Mouse (Mus musculus) E14TG2a.4 (cell line): ENCODE results near the gene Esr1.

ENCODE experiments used
- H3K27me3 ChIP-seq: 2 replicates; pipeline ENCODE4 v1.6.1; 2014; ENCODE audit warnings: low read length, control low read depth; ENCODE audit not compliant: insufficient read depth
- H3K36me3 ChIP-seq: 2 replicates; pipeline ENCODE4 v1.6.1; 2014; ENCODE audit warnings: low read length, control low read depth; ENCODE audit not compliant: insufficient read depth
- H3K4me1 ChIP-seq: replicated peaks from 2 replicates; pipeline ENCODE4 v1.6.1; 2014; ENCODE audit warnings: low read depth, low read length, control low read depth
- H3K4me3 ChIP-seq: replicated peaks from 2 replicates; pipeline ENCODE4 v1.5.1; 2014; ENCODE audit warnings: mild to moderate bottlenecking, low read length
- H3K9me3 ChIP-seq: 2 replicates; pipeline ENCODE4 v1.6.1; 2014; ENCODE audit warnings: low read length, control low read depth
- CTCF ChIP-seq: conservative IDR thresholded peaks from 2 replicates; pipeline ENCODE4 v1.5.1; 2014; ENCODE audit warnings: low read length
- NANOG ChIP-seq: IDR thresholded peaks from 2 replicates; pipeline ENCODE4 v1.6.1; 2014; ENCODE audit warnings: borderline replicate concordance, low read length, mixed read lengths
- POU5F1 ChIP-seq: IDR thresholded peaks from 2 replicates; pipeline ENCODE4 v1.6.1; 2014; ENCODE audit warnings: low read length, borderline replicate concordance

The Esr1 gene

DNA sequence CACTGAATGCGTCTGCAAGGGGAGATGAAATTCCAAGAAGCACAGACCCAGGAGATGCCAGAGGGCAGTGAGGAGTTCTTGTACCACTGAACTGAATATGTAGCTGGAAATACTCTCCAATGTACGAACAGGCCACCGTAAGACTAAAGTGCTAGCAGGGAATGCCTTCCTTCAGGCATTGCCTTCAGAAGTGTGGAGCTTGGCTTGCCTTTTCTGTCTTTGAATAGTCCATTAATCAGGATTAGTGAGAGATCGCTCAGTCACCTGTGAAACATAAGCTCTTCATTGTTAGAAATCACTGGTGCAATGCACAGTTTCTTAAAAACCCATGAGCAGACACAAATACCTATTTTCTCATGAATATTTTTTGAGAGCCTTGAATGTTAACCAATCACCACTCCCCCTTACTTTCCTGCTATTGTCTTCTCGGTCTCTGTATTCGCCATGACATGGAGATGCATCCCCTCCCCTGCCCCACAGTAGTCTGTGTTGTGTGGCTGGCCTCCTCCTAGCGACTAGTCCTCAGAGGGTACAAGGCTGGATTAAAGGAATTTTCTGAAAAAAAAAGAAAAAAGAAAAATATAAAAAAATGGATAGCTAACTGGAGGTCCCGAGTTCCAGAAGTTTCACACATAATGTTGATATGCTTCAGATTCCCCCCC lies 263.8 kb downstream of the Esr1 start:
- no peak overlapping the region for H3K4me3 ChIP-seq
- TF ChIP-seq POU5F1 (no peak), NANOG (no peak), CTCF (no peak)
- H3K4me1 ChIP-seq = no peaks in the 10 kb centered on the region
- no peaks in the 10 kb centered on the region for H3K36me3 ChIP-seq
- no peaks in the 10 kb centered on the region for H3K9me3 ChIP-seq
- no peaks in the 10 kb centered on the region for H3K27me3 ChIP-seq

DNA sequence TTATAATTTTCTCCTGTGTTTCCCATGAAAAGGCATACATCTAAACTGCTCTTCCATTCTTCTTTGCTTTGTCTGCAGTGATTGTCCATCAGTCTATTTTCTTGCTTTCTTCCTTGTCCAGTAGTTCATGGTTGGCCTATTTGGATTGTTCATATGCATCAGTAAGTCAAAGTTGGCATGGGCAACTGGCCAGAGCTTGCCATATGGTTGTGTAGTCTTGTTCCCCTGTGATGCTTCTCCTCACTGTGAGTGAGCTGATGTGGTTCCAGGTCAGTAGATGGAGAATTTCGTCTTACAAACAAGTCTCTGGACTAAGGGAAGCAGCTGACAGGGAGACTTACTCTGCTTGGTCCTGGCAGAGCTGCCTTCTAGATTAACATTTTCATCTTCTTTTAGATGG lies 270.0 kb downstream of the Esr1 start:
- TF ChIP-seq CTCF (no peak), NANOG (no peak), POU5F1 (no peak)
- Histone ChIP-seq H3K4me1 (no peaks in the 10 kb centered on the region), H3K36me3 (no peaks in the 10 kb centered on the region), H3K27me3 (no peaks in the 10 kb centered on the region), H3K4me3 (no peak overlapping the region), H3K9me3 (no peaks in the 10 kb centered on the region)

DNA sequence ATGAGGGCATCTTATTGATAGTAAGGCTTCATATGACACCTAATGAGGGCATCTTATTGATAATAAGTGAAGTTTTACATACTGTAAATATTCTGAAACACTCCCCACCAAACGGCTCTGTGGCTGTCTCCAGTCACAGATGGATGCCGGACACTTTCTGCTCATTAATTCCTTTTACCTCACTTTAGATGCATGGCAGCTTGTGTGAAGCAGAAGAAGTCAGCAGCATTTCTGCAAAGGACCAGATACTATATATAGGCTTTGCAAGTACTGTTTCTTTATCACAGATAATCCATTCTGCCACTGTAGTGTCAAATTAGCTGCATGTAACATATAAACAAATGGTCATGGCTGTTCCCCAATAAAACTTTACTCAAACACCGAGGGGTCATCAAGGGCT lies 274.1 kb downstream of the Esr1 start:
- TF ChIP-seq POU5F1 (no peak), CTCF (no peak), NANOG (no peak)
- Histone ChIP-seq H3K4me3 (no peak overlapping the region), H3K36me3 (no peaks in the 10 kb centered on the region), H3K27me3 (no peaks in the 10 kb centered on the region), H3K9me3 (no peaks in the 10 kb centered on the region), H3K4me1 (no peaks in the 10 kb centered on the region)

DNA sequence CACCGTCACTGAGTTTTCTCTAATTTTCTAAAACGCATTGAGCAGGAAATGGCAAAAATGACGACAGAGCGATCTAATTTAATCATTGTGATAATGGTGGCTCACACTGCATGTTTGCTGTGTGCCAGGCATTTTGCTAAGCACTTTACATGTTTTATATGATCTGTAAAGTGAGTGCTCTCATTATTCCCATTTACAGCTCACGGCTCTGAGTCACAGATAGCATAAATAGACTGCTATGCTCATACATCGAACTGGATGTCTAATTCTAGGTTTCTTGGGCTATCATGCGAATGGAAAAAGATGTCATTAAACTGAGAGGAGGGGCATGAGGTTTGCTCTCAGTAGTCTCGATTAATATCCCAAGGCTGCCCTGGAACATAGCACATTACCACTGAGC lies 274.6 kb downstream of the Esr1 start:
- H3K4me1 ChIP-seq = no peaks in the 10 kb centered on the region
- no peak for TF ChIP-seq CTCF
- no peak for TF ChIP-seq NANOG
- no peak for TF ChIP-seq POU5F1
- H3K36me3 ChIP-seq = no peaks in the 10 kb centered on the region
- no peak overlapping the region for H3K4me3 ChIP-seq
- H3K9me3 ChIP-seq = no peaks in the 10 kb centered on the region
- no peaks in the 10 kb centered on the region for H3K27me3 ChIP-seq

DNA sequence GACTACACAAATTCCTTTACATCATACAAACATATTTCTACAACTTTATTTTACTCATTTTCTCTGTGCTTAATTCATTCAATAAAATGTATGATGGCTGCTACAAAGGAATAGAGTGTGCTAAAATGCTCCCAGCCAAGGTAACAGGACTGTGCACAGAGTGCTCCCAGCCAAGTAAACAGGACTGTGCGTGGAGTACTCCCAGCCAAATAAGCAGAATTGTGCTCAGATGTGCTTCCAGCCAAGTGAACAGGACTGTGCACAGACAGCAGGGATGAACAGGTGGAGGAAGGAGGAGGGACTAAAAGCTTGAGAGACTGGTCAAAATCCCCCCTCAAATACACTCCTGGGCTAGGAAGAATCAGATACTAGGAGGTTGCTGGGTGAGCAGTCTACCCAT lies 282.1 kb downstream of the Esr1 start:
- Histone ChIP-seq H3K36me3 (no peaks in the 10 kb centered on the region), H3K9me3 (no peaks in the 10 kb centered on the region), H3K27me3 (no peaks in the 10 kb centered on the region), H3K4me1 (no peaks in the 10 kb centered on the region), H3K4me3 (no peak overlapping the region)
- TF ChIP-seq POU5F1 = no peak

DNA sequence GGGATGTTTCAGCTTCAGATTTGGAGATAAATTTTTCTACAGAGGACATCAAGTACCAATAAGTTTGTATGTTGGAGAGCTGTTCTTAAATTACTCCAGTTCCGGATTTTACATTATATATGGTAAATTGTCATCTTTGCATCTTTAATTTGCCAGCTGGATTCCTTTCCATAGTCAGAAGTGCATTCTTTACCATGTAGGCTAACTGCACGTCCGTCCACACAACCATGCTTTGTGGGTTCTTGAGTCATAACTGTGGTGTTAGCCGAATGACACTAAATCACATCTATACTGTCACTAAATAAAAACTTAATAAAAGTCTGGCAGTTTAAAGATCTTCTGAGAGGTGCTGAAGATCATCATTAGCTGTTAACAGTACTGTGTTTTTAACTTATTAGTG lies 286.4 kb downstream of the Esr1 start:
- TF ChIP-seq POU5F1 (no peak), CTCF (no peak), NANOG (no peak)
- no peak overlapping the region for H3K4me3 ChIP-seq
- H3K27me3 ChIP-seq = no peaks in the 10 kb centered on the region
- H3K9me3 ChIP-seq = no peaks in the 10 kb centered on the region
- H3K4me1 ChIP-seq = peaks cover 8% of the 10 kb centered on the region
- H3K36me3 ChIP-seq = no peaks in the 10 kb centered on the region

DNA sequence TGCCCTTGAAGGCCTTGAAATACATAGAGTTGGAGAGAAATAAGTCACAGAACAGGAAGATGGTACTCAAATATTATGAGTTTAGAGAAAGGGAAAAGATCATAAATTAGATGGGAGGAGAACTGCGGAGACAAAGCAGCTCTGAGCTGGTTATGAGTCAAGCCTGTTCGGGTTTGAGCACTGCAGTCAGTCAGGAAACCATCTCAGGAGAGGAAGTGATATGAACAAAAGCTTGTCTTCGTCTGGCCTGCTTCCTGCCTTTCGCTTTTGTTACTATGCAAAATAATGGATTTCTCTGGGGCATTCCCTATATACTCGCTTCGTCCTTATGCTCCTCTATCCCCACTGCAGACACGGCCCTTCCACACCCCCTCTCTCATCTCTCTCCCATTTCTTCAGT lies 288.9 kb downstream of the Esr1 start:
- no peak overlapping the region for H3K4me3 ChIP-seq
- H3K27me3 ChIP-seq = no peaks in the 10 kb centered on the region
- no peaks in the 10 kb centered on the region for H3K9me3 ChIP-seq
- TF ChIP-seq NANOG (no peak), POU5F1 (no peak), CTCF (no peak)
- peaks cover 8% of the 10 kb centered on the region for H3K4me1 ChIP-seq
- no peaks in the 10 kb centered on the region for H3K36me3 ChIP-seq

DNA sequence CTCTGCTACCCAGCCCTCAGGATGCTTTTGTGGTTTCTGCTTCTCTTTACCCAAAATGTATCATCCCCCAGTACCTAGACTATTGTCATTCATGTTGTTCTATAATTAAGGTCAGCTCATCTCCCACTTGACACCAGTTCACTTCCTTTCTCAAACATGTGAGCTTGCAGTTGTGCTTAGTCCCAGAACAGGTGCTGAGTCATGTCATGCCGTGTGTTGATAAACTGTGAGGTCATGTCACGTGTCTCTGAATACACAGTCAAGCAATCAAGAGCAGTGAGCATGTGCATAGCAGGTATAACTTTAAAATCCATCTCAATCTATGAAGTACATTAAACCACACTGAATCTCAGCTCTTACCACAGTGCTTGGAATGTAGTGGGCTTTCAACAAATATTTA lies 297.9 kb downstream of the Esr1 start:
- Histone ChIP-seq H3K36me3 (no peaks in the 10 kb centered on the region), H3K4me1 (no peaks in the 10 kb centered on the region), H3K27me3 (no peaks in the 10 kb centered on the region), H3K4me3 (no peak overlapping the region), H3K9me3 (peaks cover 8% of the 10 kb centered on the region)
- no peak for TF ChIP-seq NANOG
- TF ChIP-seq CTCF = no peak
- TF ChIP-seq POU5F1 = no peak

DNA sequence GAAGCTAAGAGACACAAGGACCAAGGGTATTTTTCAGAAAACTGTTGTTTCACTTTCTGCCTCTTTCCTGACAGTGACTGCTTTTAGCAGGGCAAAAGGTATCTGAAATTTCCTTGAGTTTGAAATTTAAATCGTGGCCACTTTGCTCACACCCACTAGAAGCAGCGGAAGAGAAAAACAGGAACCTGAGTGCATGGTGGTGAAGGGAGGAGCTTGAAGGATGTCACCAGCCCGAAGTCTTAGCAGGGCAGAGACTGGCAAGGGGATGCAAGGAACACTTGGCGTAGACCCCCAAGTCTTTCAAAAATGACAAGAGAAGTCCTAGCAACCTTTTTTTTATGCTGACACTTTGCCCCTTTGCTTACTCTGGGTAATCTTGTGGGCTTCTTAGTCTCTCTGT lies 299.1 kb downstream of the Esr1 start:
- Histone ChIP-seq H3K27me3 (no peaks in the 10 kb centered on the region), H3K36me3 (no peaks in the 10 kb centered on the region)
- TF ChIP-seq POU5F1 (no peak), NANOG (no peak), CTCF (no peak)

More for the DNA sequence above, 299.1 kb downstream of the Esr1 start:
- Histone ChIP-seq H3K9me3 (peaks cover 8% of the 10 kb centered on the region), H3K4me1 (no peaks in the 10 kb centered on the region), H3K4me3 (no peak overlapping the region)
